Mouse (Mus musculus): Measurements from ENCODE around the gene Rab11fip2.

DNA sequence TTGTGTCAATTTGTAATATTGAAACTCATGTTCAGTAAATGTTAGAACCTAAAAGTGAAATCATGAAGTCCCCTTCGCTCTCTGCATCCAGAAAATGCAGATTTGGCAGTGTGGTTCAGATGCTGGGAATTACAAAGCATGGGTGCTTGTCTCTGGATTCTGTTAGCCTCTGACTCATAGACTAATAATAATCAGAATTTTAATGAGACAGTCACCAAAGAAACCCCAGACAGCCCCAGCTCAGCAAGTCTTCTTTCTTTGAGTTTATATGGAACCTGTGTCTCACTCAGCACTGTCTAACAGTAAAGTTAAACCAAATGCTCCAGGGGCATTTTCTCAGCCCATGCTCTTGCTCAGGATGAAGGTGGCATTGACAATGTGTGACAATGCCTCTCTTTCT is 38.1 kb upstream of the Rab11fip2 start:
- no peak for TF ChIP-seq CTCF (IDR thresholded peaks at IDR 0.05; ENCODE audit: low read depth)
- no peak for TF ChIP-seq EP300 (IDR thresholded peaks at IDR 0.05; ENCODE audit: low read depth)
